Mouse (Mus musculus) layer of hippocampus, postnatal 25 days (tissue): ENCODE data around the gene Fas. TPM values are rescaled to one million over a fixed set of nuclear protein-coding genes. Genes with fewer than 3 reads are reported as not detected.

Experiments
- DNase-seq, 2 experiments: peaks; one replicate each; pipeline ENCODE4 v3.0.0; 2022; ENCODE audit warnings: mixed read lengths in 2 of 2, low spot score in 1 of 2; ENCODE audit errors: extremely low spot score in 1 of 2
- total RNA-seq, 2 experiments: library from RNA; stranded (reverse); gene quantifications; 2 replicates each; pipeline ENCODE4 v1.2.3; 2021

Gene Fas
- total RNA-seq, 2 experiments from 2014 or later: 0.61 to 2.0 TPM

- DNase-seq: no peak
These were observed 55.3 kb downstream of the Fas start for GRCm38 (mm10) chr19:34345616-34346267.

GRCm38 (mm10) chr19:34353291-34353805, 62.9 kb downstream of the Fas start:
- no peak for DNase-seq

GRCm38 (mm10) chr19:34362639-34363038, 72.2 kb downstream of the Fas start:
- no peak for DNase-seq

- no peak for DNase-seq
These were observed 79.1 kb downstream of the Fas start for GRCm38 (mm10) chr19:34369551-34369950.

- no peak for DNase-seq
These were observed 79.9 kb downstream of the Fas start for GRCm38 (mm10) chr19:34370397-34370796.

Other genes starting within 250 kb of the Fas start
- gene Lipn, start 223.3 kb upstream of the Fas start, total RNA-seq: not detected
- under 1 TPM; 0.12 to 0.21 TPM for gene Lipm, start 189.7 kb upstream of the Fas start, total RNA-seq
- gene Ankrd22, start 124.6 kb upstream of the Fas start, total RNA-seq: under 1 TPM; 0.26 to 0.27 TPM
- 10 to 100 TPM; 20.6 to 22.2 TPM for gene Stambpl1, start 98.4 kb upstream of the Fas start, total RNA-seq
- 10 to 100 TPM; 14.5 to 16.3 TPM for gene Acta2, start 35.1 kb upstream of the Fas start, total RNA-seq
- under 1 TPM in 1 of 2 experiments, not detected in 1; 0.32 TPM for gene Ch25h, start 184.5 kb downstream of the Fas start, total RNA-seq
- 10 to 100 TPM; 16.9 to 19.8 TPM for gene Lipa, start 236.8 kb downstream of the Fas start, total RNA-seq